Mouse (Mus musculus) MEL (cell line): Measurements from ENCODE around the gene Arl4d.
A peak's percentile ranks its signal among the peaks of the same experiment; 100 is the strongest.

ENCODE experiments used
- CTCF ChIP-seq, 3 experiments: IDR thresholded peaks in 2 of 3; conservative IDR thresholded peaks in 1 of 3; 2 replicates each; pipeline ENCODE4 v1.5.1; 2011 to 2012; ENCODE audit warnings: low read length in 3 of 3, low read depth in 2 of 3, mild to moderate bottlenecking in 2 of 3, improper control_type of control experiment in 1 of 3, inconsistent platforms in 1 of 3, mixed read lengths in 1 of 3, moderate library complexity in 1 of 3; ENCODE audit not compliant: control insufficient read depth in 1 of 3, insufficient read depth in 1 of 3, poor library complexity in 1 of 3, severe bottlenecking in 1 of 3
- EP300 ChIP-seq, 2 experiments: IDR thresholded peaks; 2 replicates each; pipeline ENCODE4 v1.6.1; 2011; ENCODE audit warnings: improper control_type of control experiment in 2 of 2, low read length in 2 of 2, low read depth in 1 of 2, mild to moderate bottlenecking in 1 of 2
- ETS1 ChIP-seq: IDR thresholded peaks from 2 replicates; pipeline ENCODE4 v1.6.1; 2012; ENCODE audit warnings: low read depth, mild to moderate bottlenecking, inconsistent platforms, low read length, improper control_type of control experiment, moderate library complexity
- JUND ChIP-seq: IDR thresholded peaks from 2 replicates; pipeline ENCODE4 v1.6.1; 2011; ENCODE audit warnings: low read depth, mild to moderate bottlenecking, improper control_type of control experiment, low read length
- NELFE ChIP-seq: IDR thresholded peaks from 2 replicates; pipeline ENCODE4 v1.6.1; 2011; ENCODE audit warnings: low read depth, low read length, improper control_type of control experiment
- SIN3A ChIP-seq: IDR thresholded peaks from 2 replicates; pipeline ENCODE4 v1.6.1; 2012; ENCODE audit warnings: low read length, improper control_type of control experiment, inconsistent platforms
- TCF12 ChIP-seq: IDR thresholded peaks from 2 replicates; pipeline ENCODE4 v1.6.1; 2014; ENCODE audit warnings: low read depth, mild to moderate bottlenecking, inconsistent platforms, low read length, improper control_type of control experiment, moderate library complexity
- ZKSCAN1 ChIP-seq: IDR thresholded peaks from 2 replicates; pipeline ENCODE4 v1.6.1; 2012; ENCODE audit warnings: low read depth, mild to moderate bottlenecking, inconsistent platforms, low read length, improper control_type of control experiment, moderate library complexity

GRCm38 (mm10) chr11:101657528-101657885, 7.8 kb upstream of the Arl4d start:
- TF ChIP-seq CTCF (IDR thresholded peaks at IDR 0.05 in 2 of 3, conservative IDR thresholded peaks at IDR 0.05 in 1 of 3; ENCODE audit: control insufficient read depth in 1 of 3, insufficient read depth in 1 of 3, low read depth in 2 of 3, low read length in 3 of 3, poor library complexity in 1 of 3, severe bottlenecking in 1 of 3): no peak
- TF ChIP-seq EP300 (IDR thresholded peaks at IDR 0.05; ENCODE audit: low read depth in 1 of 2, low read length in 2 of 2): no peak
- no peak; the same call in 1 of the 2 replicates for TF ChIP-seq NELFE
- 0 out of 2 replicates have a peak, but pooled peaks have one; percentile 44 for TF ChIP-seq SIN3A
- TF ChIP-seq JUND: no peak
- TF ChIP-seq ZKSCAN1: no peak
- TF ChIP-seq ETS1: no peak
- TF ChIP-seq TCF12: no peak; the same call in 1 of the 2 replicates
